18 mouse cellular contexts compared by ENCODE assay signal in genomic region chr9:101288901-101289647, GRCm38 (mm10). TPM values are rescaled to one million over a fixed set of nuclear protein-coding genes. Genes with fewer than 3 reads are reported as not detected.
A peak's percentile ranks its signal among the peaks of the same experiment; 100 is the strongest.
DNase-seq lines count a peak whose midpoint lies in the region; ATAC-seq and TF ChIP-seq lines count a peak whose summit lies in the region.
"Had no signal": no experiment of that assay in that cellular context is flagged by ENCODE, and none has a peak within 500 bp of the region (broad histone marks: within the 10 kb centered on the region; RNA-seq: fewer than 3 reads in every experiment).

No protein-coding gene starts in this region.

- in situ Hi-C loops in ES-E14 (cut with MboI; ENCODE audit: low sequenced_read_pairs in 2 of 2, unreplicated experiment in 2 of 2) = no loop called here

- peak overlapping the region; percentile 11; the same call in 1 of the 2 replicates for H3K4me2 ChIP-seq in kidney, postnatal 0 days (ENCODE audit: low read length)
- H3K4me2 ChIP-seq in stomach, embryonic 14.5 days (replicated peaks; ENCODE audit: low read depth, low read length) = no peak overlapping the region
- H3K4me2 ChIP-seq: forebrain, embryonic 12.5 days; liver, embryonic 15.5 days; midbrain, embryonic 11.5 days had no signal

- H3K9ac ChIP-seq in kidney, postnatal 0 days (ENCODE audit: low read depth, low read length) = no peak overlapping the region
- no peak overlapping the region for H3K9ac ChIP-seq in ES-E14 (ENCODE audit: insufficient read depth, low read depth, low read length, poor library complexity, severe bottlenecking)
- no peak overlapping the region for H3K9ac ChIP-seq in stomach, embryonic 14.5 days (replicated peaks; ENCODE audit: low read depth, low read length)
- H3K9ac ChIP-seq: forebrain, embryonic 12.5 days; liver, embryonic 15.5 days had no signal

- TF ChIP-seq CTCF in kidney, postnatal 0 days (IDR thresholded peaks at IDR 0.05; ENCODE audit: low read depth) = no peak

- DNase-seq in heart, adult 11 months = peak; percentile 78
- no peak for DNase-seq in heart, adult 8-10 months (ENCODE audit: low spot score)
- no peak for DNase-seq in kidney, postnatal 0 days (ENCODE audit: low spot score)
- no peak for DNase-seq in kidney, postnatal 36 days
- no peak for DNase-seq in ES-E14 (ENCODE audit: low read depth, low spot score)
- no peak for DNase-seq in hindbrain, embryonic 10.5 days (ENCODE audit: low spot score)
- DNase-seq in retina, embryonic 14.5 days (ENCODE audit: low spot score) = no peak
- DNase-seq: cerebellum, adult 11-12 months; cerebellum, postnatal 36 days; gastrocnemius, postnatal 36 days; heart, postnatal 10 days; lung, postnatal 4 days; right cerebral cortex, adult 18-20 months; thymus, adult 2 months had no signal

- no peak; the same call in 1 of the 2 replicates for ATAC-seq in kidney, postnatal 0 days (replicated peaks; ENCODE audit: low FRiP score, low read depth)
- peak; percentile 33; the same call in 1 of the 2 replicates for ATAC-seq in stomach, embryonic 14.5 days (ENCODE audit: insufficient number of reproducible peaks, insufficient read depth, low FRiP score, low read depth)

- no peaks in the 10 kb centered on the region for H3K27me3 ChIP-seq in kidney, postnatal 0 days (ENCODE audit: insufficient read depth, low read length)
- H3K27me3 ChIP-seq in stomach, embryonic 14.5 days (ENCODE audit: control insufficient read depth, insufficient read depth, low read length) = no peaks in the 10 kb centered on the region
- no peaks in the 10 kb centered on the region for H3K27me3 ChIP-seq in hindbrain, embryonic 10.5 days (ENCODE audit: insufficient read depth, poor library complexity, severe bottlenecking)
- H3K27me3 ChIP-seq: forebrain, embryonic 12.5 days; liver, embryonic 15.5 days had no signal

- no peak overlapping the region for H3K4me3 ChIP-seq in kidney, postnatal 0 days (replicated peaks; ENCODE audit: low read depth, low read length)
- H3K4me3 ChIP-seq in ES-E14 (ENCODE audit: insufficient read depth in 1 of 2, low read depth in 1 of 2, low read length in 2 of 2, poor library complexity in 1 of 2, severe bottlenecking in 1 of 2) = no peak overlapping the region
- no peak overlapping the region for H3K4me3 ChIP-seq in stomach, embryonic 14.5 days (ENCODE audit: low read depth, low read length)
- H3K4me3 ChIP-seq in hindbrain, embryonic 10.5 days = no peak overlapping the region
- H3K4me3 ChIP-seq: forebrain, embryonic 12.5 days; liver, embryonic 15.5 days had no signal

- H3K27ac ChIP-seq in kidney, postnatal 0 days = peak overlapping the region; percentile 70
- H3K27ac ChIP-seq in ES-E14 (ENCODE audit: insufficient read depth, low read depth, low read length, poor library complexity, severe bottlenecking) = 0 out of 2 replicates have a peak overlapping the region, but pooled peaks have one; percentile 31
- H3K27ac ChIP-seq in stomach, embryonic 14.5 days (ENCODE audit: low read length) = 0 out of 2 replicates have a peak overlapping the region, but pooled peaks have one; percentile 6
- no peak overlapping the region for H3K27ac ChIP-seq in hindbrain, embryonic 10.5 days
- H3K27ac ChIP-seq: forebrain, embryonic 12.5 days; liver, embryonic 15.5 days had no signal

- WGBS in kidney, postnatal 0 days = 83% methylated on average over 14 of the region's 14 CpGs
- WGBS in stomach, embryonic 14.5 days = 91% methylated on average over 14 of the region's 14 CpGs
- WGBS in hindbrain, embryonic 10.5 days = 91% methylated on average over 14 of the region's 14 CpGs

- no peaks in the 10 kb centered on the region for H3K9me3 ChIP-seq in kidney, postnatal 0 days (replicated peaks; ENCODE audit: low read length)
- peaks cover 3% of the 10 kb centered on the region; the same call in 1 of the 2 replicates for H3K9me3 ChIP-seq in ES-E14 (ENCODE audit: control insufficient read depth, insufficient read depth, low read depth, low read length)
- H3K9me3 ChIP-seq in stomach, embryonic 14.5 days (ENCODE audit: control insufficient read depth, low read depth, low read length) = no peaks in the 10 kb centered on the region
- peaks cover 4% of the 10 kb centered on the region; the same call in 1 of the 2 replicates for H3K9me3 ChIP-seq in hindbrain, embryonic 10.5 days
- H3K9me3 ChIP-seq: forebrain, embryonic 12.5 days; liver, embryonic 15.5 days had no signal

- H3K36me3 ChIP-seq in kidney, postnatal 0 days (ENCODE audit: insufficient read depth, low read length) = no peaks in the 10 kb centered on the region
- H3K36me3 ChIP-seq in ES-E14 (ENCODE audit: control insufficient read depth, insufficient read depth, low read length, poor library complexity, severe bottlenecking) = no peaks in the 10 kb centered on the region; the same call in 1 of the 2 replicates
- no peaks in the 10 kb centered on the region for H3K36me3 ChIP-seq in stomach, embryonic 14.5 days (ENCODE audit: control insufficient read depth, insufficient read depth, low read length)
- H3K36me3 ChIP-seq in hindbrain, embryonic 10.5 days = no peaks in the 10 kb centered on the region
- H3K36me3 ChIP-seq: forebrain, embryonic 12.5 days; liver, embryonic 15.5 days had no signal

- no peaks in the 10 kb centered on the region for H3K4me1 ChIP-seq in kidney, postnatal 0 days (replicated peaks; ENCODE audit: insufficient read depth, low read length)
- no peaks in the 10 kb centered on the region for H3K4me1 ChIP-seq in ES-E14 (ENCODE audit: control insufficient read depth in 2 of 2, insufficient read depth in 2 of 2, low read length in 2 of 2, poor library complexity in 1 of 2)
- no peaks in the 10 kb centered on the region for H3K4me1 ChIP-seq in stomach, embryonic 14.5 days (ENCODE audit: control insufficient read depth, insufficient read depth, low read length)
- H3K4me1 ChIP-seq in hindbrain, embryonic 10.5 days (replicated peaks) = no peaks in the 10 kb centered on the region
- H3K4me1 ChIP-seq: forebrain, embryonic 12.5 days; liver, embryonic 15.5 days had no signal

TF ChIP-seq in ES-E14, 5 proteins besides CTCF, POLR2A, EP300 and RAD21:
- TF ChIP-seq ZC3H11A (IDR thresholded peaks at IDR 0.05; ENCODE audit: borderline replicate concordance, low read depth, low read length) = no peak
- no peak for TF ChIP-seq ZNF384 (IDR thresholded peaks at IDR 0.05; ENCODE audit: low read depth, low read length)
- no peak for TF ChIP-seq HCFC1 (IDR thresholded peaks at IDR 0.05; ENCODE audit: borderline replicate concordance, insufficient read depth, low read length)
- TF ChIP-seq MAFK (IDR thresholded peaks at IDR 0.05; ENCODE audit: insufficient read depth, low read depth, low read length) = no peak
- no peak for TF ChIP-seq CHD2 (IDR thresholded peaks at IDR 0.05; ENCODE audit: low read depth, low read length)

RNA-seq across cellular contexts. Expression of gene Ppp2r3a, which starts 37.5 kb away (rescaled TPM):
- total RNA-seq in heart, adult 8-10 months (2022) = 100 to 1,000 TPM; 204 to 239 (median 221) TPM
- polyA plus RNA-seq in kidney, postnatal 0 days (2015; fragmentation: Nextera tagmentation; extraction: Ambion mirVana) = 15.3 and 16.6 TPM in 2 replicates
- total RNA-seq in ES-E14 (2012; rRNA removed) = 3.5 and 4.1 TPM in 2 replicates
- 20.2 and 21.4 TPM in 2 replicates for polyA plus RNA-seq in stomach, embryonic 14.5 days (2014; fragmentation: Nextera tagmentation; extraction: Ambion mirVana)
- 9.0 and 9.5 TPM in 2 replicates for polyA plus RNA-seq in hindbrain, embryonic 10.5 days (2016; fragmentation: Nextera tagmentation; extraction: Ambion mirVana)
